Mouse (Mus musculus): Measurements from ENCODE around the gene Gmds. TPM values are rescaled to one million over a fixed set of nuclear protein-coding genes. Genes with fewer than 3 reads are reported as not detected.

Gmds gene
- polyA plus RNA-seq, 1 experiment = 5.5 TPM

GRCm38 (mm10) chr13:31978126-31978525 lies 360.4 kb downstream of the Gmds start:
- Histone ChIP-seq H3K4me1 (ENCODE audit: control insufficient read depth, insufficient read depth, insufficient read length, low read length) (no peaks in the 10 kb centered on the region), H3K27ac (replicated peaks; ENCODE audit: low read depth, low read length) (no peak overlapping the region), H3K4me3 (ENCODE audit: insufficient read depth, low read depth, low read length) (no peak overlapping the region)

GRCm38 (mm10) chr13:31974751-31975479 lies 363.6 kb downstream of the Gmds start:
- no peaks in the 10 kb centered on the region for H3K4me1 ChIP-seq (ENCODE audit: control insufficient read depth, insufficient read depth, insufficient read length, low read length)
- no peak overlapping the region for H3K4me3 ChIP-seq (ENCODE audit: insufficient read depth, low read depth, low read length)
- H3K27ac ChIP-seq (replicated peaks; ENCODE audit: low read depth, low read length) = no peak overlapping the region

GRCm38 (mm10) chr13:31971040-31971501 lies 367.5 kb downstream of the Gmds start:
- H3K4me3 ChIP-seq (ENCODE audit: insufficient read depth, low read depth, low read length) = no peak overlapping the region
- no peak overlapping the region for H3K27ac ChIP-seq (replicated peaks; ENCODE audit: low read depth, low read length)

GRCm38 (mm10) chr13:31968272-31968671 lies 370.3 kb downstream of the Gmds start:
- no peak overlapping the region for H3K27ac ChIP-seq (replicated peaks; ENCODE audit: low read depth, low read length)
- H3K4me1 ChIP-seq (ENCODE audit: control insufficient read depth, insufficient read depth, insufficient read length, low read length) = no peaks in the 10 kb centered on the region
- no peak overlapping the region for H3K4me3 ChIP-seq (ENCODE audit: insufficient read depth, low read depth, low read length)

More at GRCm38 (mm10) chr13:31971040-31971501, 367.5 kb downstream of the Gmds start:
- H3K4me1 ChIP-seq (ENCODE audit: control insufficient read depth, insufficient read depth, insufficient read length, low read length) = no peaks in the 10 kb centered on the region

- no peak overlapping the region for H3K4me3 ChIP-seq (ENCODE audit: insufficient read depth, low read depth, low read length)
- H3K27ac ChIP-seq (replicated peaks; ENCODE audit: low read depth, low read length) = no peak overlapping the region
- no peaks in the 10 kb centered on the region for H3K4me1 ChIP-seq (ENCODE audit: control insufficient read depth, insufficient read depth, insufficient read length, low read length)
These were observed 371.5 kb downstream of the Gmds start for GRCm38 (mm10) chr13:31966931-31967532.

- no peaks in the 10 kb centered on the region for H3K4me1 ChIP-seq (ENCODE audit: control insufficient read depth, insufficient read depth, insufficient read length, low read length)
- H3K4me3 ChIP-seq (ENCODE audit: insufficient read depth, low read depth, low read length) = no peak overlapping the region
- H3K27ac ChIP-seq (replicated peaks; ENCODE audit: low read depth, low read length) = no peak overlapping the region
These were observed 378.0 kb downstream of the Gmds start for GRCm38 (mm10) chr13:31960514-31960913.

GRCm38 (mm10) chr13:31958346-31959335 lies 379.9 kb downstream of the Gmds start:
- H3K4me1 ChIP-seq (ENCODE audit: control insufficient read depth, insufficient read depth, insufficient read length, low read length) = no peaks in the 10 kb centered on the region
- H3K27ac ChIP-seq (replicated peaks; ENCODE audit: low read depth, low read length) = no peak overlapping the region
- H3K4me3 ChIP-seq (ENCODE audit: insufficient read depth, low read depth, low read length) = no peak overlapping the region

GRCm38 (mm10) chr13:31956584-31956983 lies 382.0 kb downstream of the Gmds start:
- Histone ChIP-seq H3K4me3 (ENCODE audit: insufficient read depth, low read depth, low read length) (no peak overlapping the region), H3K27ac (replicated peaks; ENCODE audit: low read depth, low read length) (no peak overlapping the region), H3K4me1 (ENCODE audit: control insufficient read depth, insufficient read depth, insufficient read length, low read length) (no peaks in the 10 kb centered on the region)

GRCm38 (mm10) chr13:31956112-31956511 lies 382.4 kb downstream of the Gmds start:
- Histone ChIP-seq H3K27ac (replicated peaks; ENCODE audit: low read depth, low read length) (no peak overlapping the region), H3K4me1 (ENCODE audit: control insufficient read depth, insufficient read depth, insufficient read length, low read length) (no peaks in the 10 kb centered on the region), H3K4me3 (ENCODE audit: insufficient read depth, low read depth, low read length) (no peak overlapping the region)

GRCm38 (mm10) chr13:31955171-31955570 lies 383.4 kb downstream of the Gmds start:
- Histone ChIP-seq H3K4me1 (ENCODE audit: control insufficient read depth, insufficient read depth, insufficient read length, low read length) (no peaks in the 10 kb centered on the region), H3K4me3 (ENCODE audit: insufficient read depth, low read depth, low read length) (no peak overlapping the region), H3K27ac (replicated peaks; ENCODE audit: low read depth, low read length) (no peak overlapping the region)

GRCm38 (mm10) chr13:31944676-31945210 lies 393.8 kb downstream of the Gmds start:
- H3K4me1 ChIP-seq (ENCODE audit: control insufficient read depth, insufficient read depth, insufficient read length, low read length) = no peaks in the 10 kb centered on the region
- H3K27ac ChIP-seq (replicated peaks; ENCODE audit: low read depth, low read length) = no peak overlapping the region

GRCm38 (mm10) chr13:31943482-31944275 lies 394.9 kb downstream of the Gmds start:
- no peak overlapping the region for H3K4me3 ChIP-seq (ENCODE audit: insufficient read depth, low read depth, low read length)
- no peak overlapping the region for H3K27ac ChIP-seq (replicated peaks; ENCODE audit: low read depth, low read length)
- H3K4me1 ChIP-seq (ENCODE audit: control insufficient read depth, insufficient read depth, insufficient read length, low read length) = no peaks in the 10 kb centered on the region

More at GRCm38 (mm10) chr13:31944676-31945210, 393.8 kb downstream of the Gmds start:
- H3K4me3 ChIP-seq (ENCODE audit: insufficient read depth, low read depth, low read length) = no peak overlapping the region

- Histone ChIP-seq H3K27ac (replicated peaks; ENCODE audit: low read depth, low read length) (no peak overlapping the region), H3K4me3 (ENCODE audit: insufficient read depth, low read depth, low read length) (no peak overlapping the region), H3K4me1 (ENCODE audit: control insufficient read depth, insufficient read depth, insufficient read length, low read length) (no peaks in the 10 kb centered on the region)
These were observed 409.2 kb downstream of the Gmds start for GRCm38 (mm10) chr13:31929299-31929698.

GRCm38 (mm10) chr13:31926599-31926998 lies 411.9 kb downstream of the Gmds start:
- H3K4me3 ChIP-seq (ENCODE audit: insufficient read depth, low read depth, low read length) = no peak overlapping the region
- no peaks in the 10 kb centered on the region; the same call in 1 of the 2 replicates for H3K4me1 ChIP-seq (ENCODE audit: control insufficient read depth, insufficient read depth, insufficient read length, low read length)
- no peak overlapping the region for H3K27ac ChIP-seq (replicated peaks; ENCODE audit: low read depth, low read length)
